Mouse (Mus musculus): ENCODE data around the gene Tuba3b.

DNA sequence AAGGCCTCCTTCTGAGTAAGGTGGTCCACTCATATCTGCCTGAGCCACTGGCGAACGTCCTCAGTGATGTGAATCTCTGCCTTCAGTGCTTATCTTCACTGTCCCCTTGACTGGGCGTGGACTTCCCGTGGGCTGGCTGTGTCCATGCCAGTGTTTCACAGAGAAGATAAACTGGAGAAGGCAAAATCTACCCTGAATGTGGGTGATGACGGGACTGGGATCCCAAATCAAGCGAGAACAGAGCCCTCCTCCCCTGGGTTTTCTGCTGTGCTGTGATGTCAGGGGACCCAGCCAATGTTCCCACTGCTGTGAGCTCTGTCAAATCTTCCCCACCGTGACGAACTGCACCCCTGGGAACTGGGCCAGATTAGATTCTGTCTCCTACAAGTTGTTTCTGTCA, 48.3 kb upstream of the Tuba3b start:
- no peak for TF ChIP-seq CTCF (IDR thresholded peaks at IDR 0.05; ENCODE audit: control insufficient read depth, insufficient read depth, insufficient replicate concordance, low read depth, low read length)
- no peak for TF ChIP-seq POLR2A (IDR thresholded peaks at IDR 0.05; ENCODE audit: control insufficient read depth, low read depth, low read length)
